Mouse (Mus musculus) heart, embryonic 14.5 days (tissue): ENCODE data around the gene Cdh9. TPM values are rescaled to one million over a fixed set of nuclear protein-coding genes. Genes with fewer than 3 reads are reported as not detected.

Source experiments
- ATAC-seq: fragments of 200-750 bp; cut with Nextera tagmentation; 2 replicates; pipeline ENCODE4 v1.8.0; 2017; ENCODE audit warnings: low read depth, moderate TSS enrichment; ENCODE audit not compliant: insufficient number of reproducible peaks, insufficient read depth, low FRiP score
- H3K27ac ChIP-seq, 2 experiments: fragments of 200-500 bp in 1 of 2; fragments of 300-500 bp in 1 of 2; sonication (generic) in 1 of 2; replicated peaks in 1 of 2; 2 replicates each; pipeline ENCODE4 v1.5.1; 2012 to 2014; ENCODE audit warnings: low read depth in 2 of 2, low read length in 2 of 2, control low read depth in 1 of 2, mild to moderate bottlenecking in 1 of 2, mixed read lengths in 1 of 2; ENCODE audit not compliant: control insufficient read depth in 1 of 2, insufficient read depth in 1 of 2
- H3K27me3 ChIP-seq: fragments of 300-500 bp; sonication (generic); 2 replicates; pipeline ENCODE4 v1.6.1; 2014; ENCODE audit warnings: mild to moderate bottlenecking, low read length, control low read depth; ENCODE audit not compliant: control insufficient read depth, insufficient read depth
- H3K36me3 ChIP-seq: fragments of 300-500 bp; sonication (generic); 2 replicates; pipeline ENCODE4 v1.6.1; 2014; ENCODE audit warnings: mild to moderate bottlenecking, control low read depth, low read length, mixed read lengths; ENCODE audit not compliant: control insufficient read depth, insufficient read depth
- H3K4me1 ChIP-seq, 2 experiments: fragments of 200-500 bp in 1 of 2; fragments of 300-500 bp in 1 of 2; sonication (generic) in 1 of 2; 2 replicates each; pipeline ENCODE4 v1.6.1; 2012 to 2014; ENCODE audit warnings: low read length in 2 of 2, control low read depth in 1 of 2, mixed read lengths in 1 of 2; ENCODE audit not compliant: control insufficient read depth in 2 of 2, insufficient read depth in 2 of 2
- H3K4me2 ChIP-seq: fragments of 300-500 bp; sonication (generic); 2 replicates; pipeline ENCODE4 v1.6.1; 2014; ENCODE audit warnings: mild to moderate bottlenecking, low read length
- H3K4me3 ChIP-seq, 2 experiments: fragments of 200-500 bp in 1 of 2; fragments of 300-500 bp in 1 of 2; sonication (generic) in 1 of 2; 2 replicates each; pipeline ENCODE4 v1.5.1; 2012 to 2014; ENCODE audit warnings: low read length in 2 of 2, mild to moderate bottlenecking in 2 of 2, control low read depth in 1 of 2, low read depth in 1 of 2, moderate library complexity in 1 of 2; ENCODE audit not compliant: control insufficient read depth in 1 of 2, insufficient read depth in 1 of 2
- H3K9ac ChIP-seq: fragments of 300-500 bp; sonication (generic); 2 replicates; pipeline ENCODE4 v1.6.1; 2014; ENCODE audit warnings: mild to moderate bottlenecking, low read length
- H3K9me3 ChIP-seq: fragments of 300-500 bp; sonication (generic); 2 replicates; pipeline ENCODE4 v1.6.1; 2016; ENCODE audit warnings: low read length, control low read depth; ENCODE audit not compliant: control insufficient read depth
- WGBS: fragments of 180-500 bp; shearing (Covaris S2); extraction: QIAGEN DNeasy Blood & Tissue Kit; methylation state at CpG from one replicate; pipeline ENCODE4 v1.1.7; 2014; 5-methylcytosine and 5-hydroxymethylcytosine counted together
- polyA plus RNA-seq: library from polyadenylated mRNA; unstranded; fragments of >200 nt; fragmentation: Nextera tagmentation; extraction: Ambion mirVana; gene quantifications from 2 replicates; pipeline ENCODE4 v1.2.1, GENCODE M21; 2014

The Cdh9 gene
- polyA plus RNA-seq, 1 experiment from 2014 or later = 0.05 TPM

DNA sequence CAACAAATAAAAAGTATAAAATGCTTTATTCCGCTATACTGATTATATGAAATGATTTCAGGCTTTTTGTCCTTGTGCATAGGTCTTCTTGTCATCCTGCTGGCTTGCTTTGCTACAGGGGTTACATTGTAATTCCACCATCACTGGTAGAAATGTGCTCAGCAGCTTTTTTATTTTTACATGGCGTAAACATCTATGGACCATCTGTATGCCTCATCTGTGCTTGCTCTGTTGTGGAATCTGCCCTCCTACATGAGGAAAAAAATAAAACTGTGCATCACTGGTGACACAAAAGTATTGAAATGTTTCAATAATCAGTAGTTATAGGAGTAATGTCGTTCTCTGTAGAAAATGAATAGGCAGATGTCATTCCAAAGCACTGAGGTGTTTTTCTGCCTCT lies 64.3 kb downstream of the Cdh9 start:
- Histone ChIP-seq H3K27me3 (no peaks in the 10 kb centered on the region), H3K36me3 (no peaks in the 10 kb centered on the region), H3K9me3 (no peaks in the 10 kb centered on the region), H3K4me3 (no peak overlapping the region), H3K9ac (no peak overlapping the region), H3K4me1 (no peaks in the 10 kb centered on the region), H3K4me2 (no peak overlapping the region), H3K27ac (no peak overlapping the region)
- WGBS = 76% methylated on average over 3 of the region's 3 CpGs
- no peak for ATAC-seq

DNA sequence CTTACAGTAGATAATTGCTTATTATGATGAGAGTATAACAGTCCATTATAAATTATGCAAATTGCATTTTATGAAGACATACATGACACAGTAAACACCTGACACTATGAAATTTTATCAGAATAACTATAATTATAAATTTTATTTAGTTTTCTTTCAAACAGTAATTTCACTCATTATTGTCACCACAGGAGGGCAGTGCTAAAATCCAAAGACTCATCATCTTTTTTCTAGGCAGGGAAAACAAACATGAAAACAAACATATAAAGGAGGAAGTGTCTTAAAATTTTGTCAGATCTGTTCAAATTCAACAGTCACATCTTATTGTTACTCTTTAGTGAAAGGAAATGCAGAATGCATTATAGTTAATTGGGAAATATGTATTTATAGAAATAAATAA lies 72.7 kb downstream of the Cdh9 start:
- Histone ChIP-seq H3K4me1 (no peaks in the 10 kb centered on the region), H3K9ac (no peak overlapping the region), H3K9me3 (no peaks in the 10 kb centered on the region), H3K36me3 (no peaks in the 10 kb centered on the region), H3K27me3 (no peaks in the 10 kb centered on the region), H3K27ac (no peak overlapping the region), H3K4me3 (no peak overlapping the region), H3K4me2 (no peak overlapping the region)
- no peak for ATAC-seq

DNA sequence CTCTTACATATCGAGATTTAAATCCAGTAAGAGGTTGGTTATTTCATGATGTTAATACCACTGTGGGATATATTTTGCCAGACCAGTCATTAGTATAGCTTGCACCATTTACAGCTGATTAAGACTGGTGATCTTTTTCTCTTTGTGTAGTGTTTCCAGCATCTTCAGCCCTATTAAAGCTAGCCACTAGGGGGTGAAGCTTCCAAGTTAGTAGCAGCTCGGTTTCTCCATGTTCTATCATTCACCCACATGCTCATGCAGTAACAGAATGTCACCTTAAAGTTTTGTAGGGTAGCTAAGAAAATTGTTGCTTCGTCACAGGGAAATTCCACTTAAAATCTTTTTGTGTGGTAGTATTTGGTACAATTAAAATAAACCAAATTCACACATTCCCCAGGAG lies 82.2 kb downstream of the Cdh9 start:
- H3K4me1 ChIP-seq = no peaks in the 10 kb centered on the region
- no peak overlapping the region for H3K27ac ChIP-seq
- no peaks in the 10 kb centered on the region for H3K9me3 ChIP-seq
- WGBS = 63% methylated on average over 3 of the region's 3 CpGs
- ATAC-seq = no peak
- no peak overlapping the region for H3K4me2 ChIP-seq
- H3K27me3 ChIP-seq = no peaks in the 10 kb centered on the region
- H3K9ac ChIP-seq = no peak overlapping the region
- no peak overlapping the region for H3K4me3 ChIP-seq
- no peaks in the 10 kb centered on the region for H3K36me3 ChIP-seq

DNA sequence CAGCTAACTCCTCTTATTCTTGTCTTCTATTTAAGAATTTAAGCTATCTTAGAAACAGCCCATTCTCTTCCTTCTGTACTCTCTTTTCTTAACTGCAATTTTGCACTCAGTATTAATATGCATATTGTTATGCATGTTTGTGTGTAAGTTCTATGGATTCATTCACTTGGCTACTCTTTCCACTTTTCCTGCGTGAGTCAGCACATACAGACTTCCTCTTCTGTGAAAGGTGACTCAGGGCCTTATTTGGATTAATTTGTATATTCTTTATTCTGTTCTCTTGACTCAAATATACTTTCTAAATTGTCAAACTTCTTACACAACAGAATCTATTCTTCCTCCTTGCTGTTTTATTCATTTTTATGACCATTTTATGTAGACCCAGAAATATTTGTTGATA lies 85.5 kb downstream of the Cdh9 start:
- H3K9me3 ChIP-seq = no peaks in the 10 kb centered on the region
- no peak overlapping the region for H3K9ac ChIP-seq
- no peak for ATAC-seq
- no peak overlapping the region for H3K27ac ChIP-seq
- no peaks in the 10 kb centered on the region for H3K36me3 ChIP-seq
- H3K4me3 ChIP-seq = no peak overlapping the region
- no peaks in the 10 kb centered on the region for H3K27me3 ChIP-seq
- no peak overlapping the region for H3K4me2 ChIP-seq
- no peaks in the 10 kb centered on the region for H3K4me1 ChIP-seq
- 86% methylated on average over 1 of the region's 1 CpGs for WGBS

DNA sequence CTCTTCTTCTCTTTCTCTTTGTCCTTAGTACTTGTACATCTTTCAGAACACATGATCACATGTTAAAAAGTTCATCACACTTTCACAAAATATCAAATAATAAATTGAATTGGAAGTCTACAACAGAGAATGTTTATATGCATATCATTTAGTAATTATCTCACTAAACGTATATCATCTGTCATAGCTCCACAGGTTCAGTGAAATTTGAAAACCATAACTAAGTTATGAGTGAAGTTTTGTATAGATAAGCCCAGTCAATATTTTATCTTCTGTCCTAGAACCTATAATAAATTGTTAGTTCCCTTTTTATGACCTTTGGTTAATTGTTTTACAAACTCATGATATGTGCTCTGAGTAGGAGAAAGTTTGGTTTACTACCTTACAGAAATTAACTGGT lies 106.2 kb downstream of the Cdh9 start:
- no peaks in the 10 kb centered on the region for H3K9me3 ChIP-seq
- no peak overlapping the region for H3K9ac ChIP-seq
- H3K4me2 ChIP-seq = no peak overlapping the region
- 61% methylated on average over 1 of the region's 1 CpGs for WGBS
- no peak overlapping the region for H3K4me3 ChIP-seq
- H3K36me3 ChIP-seq = no peaks in the 10 kb centered on the region
- ATAC-seq = no peak
- no peak overlapping the region for H3K27ac ChIP-seq
- no peaks in the 10 kb centered on the region for H3K27me3 ChIP-seq
- H3K4me1 ChIP-seq = no peaks in the 10 kb centered on the region

GRCm38 (mm10) chr15:16882542-16882941 lies 154.0 kb downstream of the Cdh9 start:
- no peak overlapping the region for H3K4me2 ChIP-seq
- no peak overlapping the region for H3K27ac ChIP-seq
- 53% methylated on average over 3 of the region's 3 CpGs for WGBS
- no peak overlapping the region for H3K9ac ChIP-seq
- H3K4me3 ChIP-seq = no peak overlapping the region
- H3K27me3 ChIP-seq = no peaks in the 10 kb centered on the region
- H3K4me1 ChIP-seq = no peaks in the 10 kb centered on the region
- H3K9me3 ChIP-seq = 0 out of 2 replicates have a peak, but pooled peaks cover 7% of the 10 kb centered on the region
- no peaks in the 10 kb centered on the region for H3K36me3 ChIP-seq
- ATAC-seq = no peak

GRCm38 (mm10) chr15:16896674-16897073 lies 168.1 kb downstream of the Cdh9 start:
- no peaks in the 10 kb centered on the region for H3K27me3 ChIP-seq
- no peaks in the 10 kb centered on the region for H3K4me1 ChIP-seq
- H3K9me3 ChIP-seq = no peaks in the 10 kb centered on the region
- no peak overlapping the region for H3K4me2 ChIP-seq
- H3K36me3 ChIP-seq = no peaks in the 10 kb centered on the region
- ATAC-seq = no peak
- no peak overlapping the region for H3K4me3 ChIP-seq
- 61% methylated on average over 1 of the region's 1 CpGs for WGBS
- no peak overlapping the region for H3K9ac ChIP-seq
- H3K27ac ChIP-seq = no peak overlapping the region
